Mouse (Mus musculus) liver, adult 2 months (tissue): ENCODE results near the gene Alms1. TPM values are rescaled to one million over a fixed set of nuclear protein-coding genes. Genes with fewer than 3 reads are reported as not detected.

Source experiments
- DNase-seq: peaks from one replicate; pipeline ENCODE4 v3.0.0-alpha.2; 2011; ENCODE audit warnings: low read depth, low spot score; ENCODE audit errors: extremely low read depth
- H3K27ac ChIP-seq: fragments of 200-500 bp; replicated peaks from 2 replicates; pipeline ENCODE4 v1.5.1; 2012; ENCODE audit warnings: low read depth, mild to moderate bottlenecking, control low read depth, inconsistent platforms, low read length; ENCODE audit not compliant: insufficient read depth
- H3K27me3 ChIP-seq: fragments of 200-500 bp; 2 replicates; pipeline ENCODE4 v1.6.1; 2012; ENCODE audit warnings: mild to moderate bottlenecking, moderate library complexity, low read length, inconsistent platforms; ENCODE audit not compliant: control insufficient read depth, insufficient read depth
- H3K36me3 ChIP-seq: fragments of 200-500 bp; 2 replicates; pipeline ENCODE4 v1.6.1; 2012; ENCODE audit warnings: low read length, inconsistent platforms; ENCODE audit not compliant: control insufficient read depth, insufficient read depth
- H3K4me1 ChIP-seq: fragments of 200-500 bp; 2 replicates; pipeline ENCODE4 v1.6.1; 2011; ENCODE audit warnings: low read length; ENCODE audit not compliant: control insufficient read depth, insufficient read depth
- H3K4me3 ChIP-seq: fragments of 200-500 bp; 2 replicates; pipeline ENCODE4 v1.5.1; 2011; ENCODE audit warnings: low read depth, mild to moderate bottlenecking, control low read depth, low read length, moderate library complexity; ENCODE audit not compliant: insufficient read depth
- H3K79me2 ChIP-seq: fragments of 200-500 bp; 2 replicates; pipeline ENCODE4 v1.6.1; 2012; ENCODE audit warnings: inconsistent platforms, mild to moderate bottlenecking, low read length, moderate library complexity; ENCODE audit not compliant: control insufficient read depth, insufficient read depth
- H3K9ac ChIP-seq: fragments of 200-500 bp; 2 replicates; pipeline ENCODE4 v1.6.1; 2012; ENCODE audit warnings: low read depth, mild to moderate bottlenecking, control low read depth, inconsistent platforms, low read length
- CTCF ChIP-seq: fragments of 200-500 bp; IDR thresholded peaks from 2 replicates; pipeline ENCODE4 v1.5.1; 2011; ENCODE audit warnings: low read depth, low read length, control low read depth
- POLR2A ChIP-seq: fragments of 200-500 bp; IDR thresholded peaks from 2 replicates; pipeline ENCODE4 v1.6.1; 2011; ENCODE audit warnings: low read length, control low read depth; ENCODE audit not compliant: insufficient read depth; ENCODE audit errors: extremely low read depth
- WGBS: fragments of 180-500 bp; shearing (Covaris S2); methylation state at CpG from one replicate; pipeline ENCODE4 v1.1.7; 2018; 5-methylcytosine and 5-hydroxymethylcytosine counted together
- polyA plus RNA-seq: library from polyadenylated mRNA; depleted of rRNA; stranded (reverse); fragments of >200 nt; gene quantifications from 2 replicates; pipeline ENCODE4 v1.2.3, GENCODE M21; 2012
- total RNA-seq: library from RNA; depleted of rRNA; stranded (reverse); fragments of >200 nt; gene quantifications from 2 replicates; pipeline ENCODE4 v1.2.3, GENCODE M21; 2014

Gene Alms1
- total and polyA plus RNA-seq, 2 experiments = 0.13 to 2.7 TPM

- Histone ChIP-seq H3K36me3 (no peaks in the 10 kb centered on the region), H3K9ac (no peak overlapping the region), H3K4me3 (no peak overlapping the region), H3K4me1 (no peaks in the 10 kb centered on the region), H3K27ac (no peak overlapping the region), H3K27me3 (no peaks in the 10 kb centered on the region), H3K79me2 (no peaks in the 10 kb centered on the region)
- no peak for TF ChIP-seq CTCF
- TF ChIP-seq POLR2A = no peak
- WGBS = 38% methylated on average over 5 of the region's 5 CpGs
- DNase-seq = peak; percentile 77
Observed at GRCm38 (mm10) chr6:85572816-85573215, 14.5 kb upstream of the Alms1 start.

- TF ChIP-seq CTCF (no peak), POLR2A (no peak)
- Histone ChIP-seq H3K9ac (no peak overlapping the region), H3K36me3 (no peaks in the 10 kb centered on the region), H3K79me2 (no peaks in the 10 kb centered on the region), H3K27ac (no peak overlapping the region), H3K27me3 (no peaks in the 10 kb centered on the region; the same call in 1 of the 2 replicates), H3K4me1 (no peaks in the 10 kb centered on the region), H3K4me3 (no peak overlapping the region)
- DNase-seq = no peak
- 89% methylated on average over 5 of the region's 5 CpGs for WGBS
Observed at GRCm38 (mm10) chr6:85581688-85582087, 5.6 kb upstream of the Alms1 start.

GRCm38 (mm10) chr6:85584612-85585011 is 2.7 kb upstream of the Alms1 start:
- Histone ChIP-seq H3K4me1 (no peaks in the 10 kb centered on the region), H3K27me3 (no peaks in the 10 kb centered on the region), H3K36me3 (no peaks in the 10 kb centered on the region), H3K4me3 (no peak overlapping the region), H3K9ac (no peak overlapping the region), H3K79me2 (no peaks in the 10 kb centered on the region; the same call in 1 of the 2 replicates), H3K27ac (no peak overlapping the region)
- DNase-seq = no peak
- TF ChIP-seq POLR2A = no peak
- no peak for TF ChIP-seq CTCF
- 84% methylated on average over 4 of the region's 4 CpGs for WGBS

- WGBS = 52% methylated on average over 9 of the region's 9 CpGs
- Histone ChIP-seq H3K4me3 (peak overlapping the region; percentile 77; the same call in 1 of the 2 replicates), H3K79me2 (no peaks in the 10 kb centered on the region; the same call in 1 of the 2 replicates), H3K9ac (no peak overlapping the region), H3K27me3 (no peaks in the 10 kb centered on the region), H3K27ac (no peak overlapping the region), H3K36me3 (no peaks in the 10 kb centered on the region), H3K4me1 (no peaks in the 10 kb centered on the region)
- DNase-seq = no peak
- no peak for TF ChIP-seq CTCF
- TF ChIP-seq POLR2A = no peak
Observed at GRCm38 (mm10) chr6:85586805-85587367, 445 bp upstream of the Alms1 start.

- Histone ChIP-seq H3K36me3 (no peaks in the 10 kb centered on the region), H3K79me2 (no peaks in the 10 kb centered on the region; the same call in 1 of the 2 replicates), H3K4me3 (peak overlapping the region; percentile 77), H3K27ac (no peak overlapping the region), H3K27me3 (no peaks in the 10 kb centered on the region), H3K9ac (peak overlapping the region; percentile 66), H3K4me1 (no peaks in the 10 kb centered on the region)
- TF ChIP-seq CTCF (no peak), POLR2A (no peak)
- no peak for DNase-seq
- WGBS = 3% methylated on average over 10 of the region's 10 CpGs
Observed at GRCm38 (mm10) chr6:85588164-85588563, 833 bp downstream of the Alms1 start.

- Histone ChIP-seq H3K4me3 (no peak overlapping the region; the same call in 1 of the 2 replicates), H3K27ac (no peak overlapping the region), H3K9ac (no peak overlapping the region), H3K79me2 (no peaks in the 10 kb centered on the region; the same call in 1 of the 2 replicates), H3K4me1 (no peaks in the 10 kb centered on the region), H3K27me3 (no peaks in the 10 kb centered on the region), H3K36me3 (no peaks in the 10 kb centered on the region)
- DNase-seq = no peak
- WGBS = 56% methylated on average over 4 of the region's 4 CpGs
- TF ChIP-seq CTCF = no peak
- TF ChIP-seq POLR2A = no peak
Observed at GRCm38 (mm10) chr6:85588568-85588967, 1.2 kb downstream of the Alms1 start.
